Mouse (Mus musculus): ENCODE measurements around the gene Dgat2.

GRCm38 (mm10) chr7:99224225-99224624, 41.7 kb upstream of the Dgat2 start:
- TF ChIP-seq CTCF (IDR thresholded peaks at IDR 0.05; ENCODE audit: insufficient read depth, low read length) (peak; percentile 21; the same call in 1 of the 2 replicates), POLR2A (IDR thresholded peaks at IDR 0.05; ENCODE audit: borderline replicate concordance, extremely low read depth, low read depth, low read length) (no peak)

Data from lung, adult 2 months (tissue).